Comparison of ENCODE assay signal across 8 mouse cellular contexts in genomic region chr17:68003741-68004560, GRCm38 (mm10). TPM values are rescaled to one million over a fixed set of nuclear protein-coding genes. Genes with fewer than 3 reads are reported as not detected.
DNase-seq lines count a peak whose midpoint lies in the region; ATAC-seq lines count a peak whose summit lies in the region.

Gene Arhgap28, minus strand, starts transcription at chr17:68004120.

- peak within 1 kb of the TSS; percentile 75 for H3K9ac ChIP-seq in intestine, embryonic 16.5 days (ENCODE audit: low read depth, low read length)

- no peaks in the 10 kb centered on the region for H3K36me3 ChIP-seq in intestine, embryonic 16.5 days (ENCODE audit: control insufficient read depth, insufficient read depth, low read length)

- intact Hi-C loops in left cerebral cortex, postnatal 25 days (cut with DNase I), result no loop called here

- no peaks in the 10 kb centered on the region for H3K9me3 ChIP-seq in intestine, embryonic 16.5 days (ENCODE audit: control insufficient read depth, low read length)

- no peaks in the 10 kb centered on the region for H3K27me3 ChIP-seq in intestine, embryonic 16.5 days (replicated peaks; ENCODE audit: control insufficient read depth, insufficient read depth, low read length)

- H3K4me1 ChIP-seq in intestine, embryonic 16.5 days (ENCODE audit: control insufficient read depth, insufficient read depth, low read length), result peaks cover 3% of the 10 kb centered on the region; the same call in 1 of the 2 replicates

- ATAC-seq in intestine, embryonic 16.5 days, result peak; percentile 93

- under 1% methylated on average over 65 of the region's 65 CpGs for WGBS in intestine, embryonic 16.5 days

- peak; percentile 96 for DNase-seq in adrenal gland, postnatal 14 days
- peak; percentile 94 for DNase-seq in embryo, embryonic 11.5 days (ENCODE audit: low read depth, low spot score)
- DNase-seq in gastrocnemius, postnatal 4 days (ENCODE audit: low spot score in 2 of 2), result peak; percentile 71 to 92
- DNase-seq in left cerebral cortex, postnatal 25 days (ENCODE audit: low spot score in 2 of 2), result peak; percentile 40 to 66
- DNase-seq in mesoderm, embryonic 11.5 days (ENCODE audit: low read depth, low spot score), result peak; percentile 97
- peak; percentile 42 for DNase-seq in right cerebral cortex, postnatal 25 days
- DNase-seq in urinary bladder, postnatal 36 days (ENCODE audit: low spot score in 2 of 2), result peak; percentile 87 to 90

- H3K4me2 ChIP-seq in intestine, embryonic 16.5 days (ENCODE audit: low read depth, low read length), result peak within 1 kb of the TSS; percentile 50

- H3K27ac ChIP-seq in intestine, embryonic 16.5 days (ENCODE audit: low read length), result peak within 1 kb of the TSS; percentile 75

- H3K4me3 ChIP-seq in intestine, embryonic 16.5 days (ENCODE audit: low read length), result peak within 1 kb of the TSS; percentile 72

RNA-seq across cellular contexts. Expression of gene Arhgap28, which starts in this region (rescaled TPM):
- 13.2 and 14.0 TPM in 2 replicates for total RNA-seq in adrenal gland, postnatal 14 days (2021)
- total RNA-seq in gastrocnemius, postnatal 4 days (2021), result 10 to 100 TPM; 27.5 to 30.4 TPM
- polyA plus RNA-seq in intestine, embryonic 16.5 days (2015; fragmentation: Nextera tagmentation; extraction: Ambion mirVana), result 12.7 and 13.1 TPM in 2 replicates
- under 1 TPM; 0.73 to 0.85 TPM for total RNA-seq in left cerebral cortex, postnatal 25 days (2021)

Comparison
In these comparisons a context has a peak if more than half of its experiments do, and no peak if none do; other contexts are left out.
1. Peak in every context shown above with its lines: DNase-seq, ATAC-seq, H3K4me3 ChIP-seq and H3K27ac ChIP-seq.
2. Peak in DNase-seq in left cerebral cortex, postnatal 25 days; RNA of the gene not detected or under 1 TPM.
3. DNase-seq: peak in every context shown above with its lines; median percentile 97 in mesoderm, embryonic 11.5 days; 96 in adrenal gland, postnatal 14 days; 94 in embryo, embryonic 11.5 days; 88 in urinary bladder, postnatal 36 days; 82 in gastrocnemius, postnatal 4 days; 53 in left cerebral cortex, postnatal 25 days; 42 in right cerebral cortex, postnatal 25 days.